Mouse (Mus musculus) thymus, adult 2 months (tissue): Measurements from ENCODE around the gene Cipc. TPM values are rescaled to one million over a fixed set of nuclear protein-coding genes. Genes with fewer than 3 reads are reported as not detected.

Source experiments
- DNase-seq: peaks from one replicate; pipeline ENCODE4 v3.0.0; 2021
- H3K27ac ChIP-seq: fragments of 200-500 bp; 2 replicates; pipeline ENCODE4 v1.5.1; 2012; ENCODE audit warnings: low read length, control low read depth; ENCODE audit not compliant: control insufficient read depth, insufficient read depth
- H3K27me3 ChIP-seq: fragments of 200-500 bp; 2 replicates; pipeline ENCODE4 v1.6.1; 2012; ENCODE audit warnings: mild to moderate bottlenecking, low read length, moderate library complexity, mixed read lengths; ENCODE audit not compliant: control insufficient read depth, insufficient read depth
- H3K36me3 ChIP-seq: fragments of 200-500 bp; 2 replicates; pipeline ENCODE4 v1.6.1; 2012; ENCODE audit warnings: mild to moderate bottlenecking, low read length, moderate library complexity; ENCODE audit not compliant: control insufficient read depth, insufficient read depth
- H3K4me1 ChIP-seq: fragments of 200-500 bp; replicated peaks from 2 replicates; pipeline ENCODE4 v1.6.1; 2012; ENCODE audit warnings: low read length; ENCODE audit not compliant: control insufficient read depth, insufficient read depth
- H3K4me3 ChIP-seq: fragments of 200-500 bp; 2 replicates; pipeline ENCODE4 v1.5.1; 2012; ENCODE audit warnings: mild to moderate bottlenecking, low read length, control low read depth, moderate library complexity; ENCODE audit not compliant: control insufficient read depth, insufficient read depth
- CTCF ChIP-seq: fragments of 200-500 bp; IDR thresholded peaks from 2 replicates; pipeline ENCODE4 v1.5.1; 2012; ENCODE audit warnings: mild to moderate bottlenecking, control low read depth, low read length, moderate library complexity, borderline replicate concordance; ENCODE audit not compliant: control insufficient read depth, poor library complexity, insufficient read depth; ENCODE audit errors: extremely low read depth
- POLR2A ChIP-seq: fragments of 200-500 bp; IDR thresholded peaks from 2 replicates; pipeline ENCODE4 v1.6.1; 2012; ENCODE audit warnings: mild to moderate bottlenecking, low read length, control low read depth, moderate library complexity; ENCODE audit not compliant: control insufficient read depth, poor library complexity, insufficient read depth; ENCODE audit errors: extremely low read depth
- WGBS: fragments of 180-500 bp; shearing (Covaris S2); methylation state at CpG from one replicate; pipeline ENCODE4 v1.1.7; 2018; 5-methylcytosine and 5-hydroxymethylcytosine counted together
- polyA plus RNA-seq: library from polyadenylated mRNA; depleted of rRNA; stranded (reverse); fragments of >200 nt; gene quantifications from 2 replicates; pipeline ENCODE4 v1.2.3, GENCODE M21; 2012

The Cipc gene
- polyA plus RNA-seq, 1 experiment = 43.8 TPM

- no peaks in the 10 kb centered on the region for H3K36me3 ChIP-seq
- 6% methylated on average over 4 of the region's 4 CpGs for WGBS
- no peak overlapping the region for H3K27ac ChIP-seq
- H3K4me1 ChIP-seq = peaks cover 16% of the 10 kb centered on the region
- H3K27me3 ChIP-seq = no peaks in the 10 kb centered on the region
- DNase-seq = peak; percentile 64
- H3K4me3 ChIP-seq = no peak overlapping the region
- TF ChIP-seq POLR2A = no peak
- TF ChIP-seq CTCF = no peak
These were observed 41.6 kb upstream of the Cipc start for GRCm38 (mm10) chr12:86905203-86905602.

- 69% methylated on average over 7 of the region's 7 CpGs for WGBS
- no peak for TF ChIP-seq POLR2A
- no peak for TF ChIP-seq CTCF
- no peaks in the 10 kb centered on the region for H3K27me3 ChIP-seq
- DNase-seq = no peak
- H3K36me3 ChIP-seq = no peaks in the 10 kb centered on the region
- H3K4me3 ChIP-seq = no peak overlapping the region
- H3K4me1 ChIP-seq = peaks cover 15% of the 10 kb centered on the region; the same call in 1 of the 2 replicates
- no peak overlapping the region for H3K27ac ChIP-seq
These were observed 41.0 kb upstream of the Cipc start for GRCm38 (mm10) chr12:86905876-86906275.

GRCm38 (mm10) chr12:86906395-86906794 is 40.4 kb upstream of the Cipc start:
- H3K27ac ChIP-seq = no peak overlapping the region
- no peaks in the 10 kb centered on the region for H3K27me3 ChIP-seq
- DNase-seq = peak; percentile 92
- no peak overlapping the region for H3K4me3 ChIP-seq
- TF ChIP-seq CTCF (peak; percentile 84), POLR2A (no peak)
- H3K36me3 ChIP-seq = no peaks in the 10 kb centered on the region
- peaks cover 15% of the 10 kb centered on the region; the same call in 1 of the 2 replicates for H3K4me1 ChIP-seq
- 4% methylated on average over 15 of the region's 15 CpGs for WGBS

- H3K27me3 ChIP-seq = no peaks in the 10 kb centered on the region
- no peaks in the 10 kb centered on the region for H3K36me3 ChIP-seq
- no peak overlapping the region for H3K4me3 ChIP-seq
- no peak for DNase-seq
- no peak overlapping the region for H3K27ac ChIP-seq
- WGBS = 91% methylated on average over 10 of the region's 10 CpGs
- TF ChIP-seq POLR2A (no peak), CTCF (no peak)
- peaks cover 24% of the 10 kb centered on the region for H3K4me1 ChIP-seq
These were observed 35.3 kb upstream of the Cipc start for GRCm38 (mm10) chr12:86911482-86911931.

- no peak overlapping the region for H3K27ac ChIP-seq
- H3K36me3 ChIP-seq = no peaks in the 10 kb centered on the region
- TF ChIP-seq CTCF (no peak), POLR2A (no peak)
- peaks cover 24% of the 10 kb centered on the region for H3K4me1 ChIP-seq
- 6% methylated on average over 22 of the region's 22 CpGs for WGBS
- H3K27me3 ChIP-seq = no peaks in the 10 kb centered on the region
- DNase-seq = no peak
- no peak overlapping the region for H3K4me3 ChIP-seq
These were observed 34.3 kb upstream of the Cipc start for GRCm38 (mm10) chr12:86912335-86913093.

- TF ChIP-seq CTCF (no peak), POLR2A (no peak)
- no peaks in the 10 kb centered on the region for H3K36me3 ChIP-seq
- DNase-seq = no peak
- H3K27ac ChIP-seq = no peak overlapping the region
- H3K4me3 ChIP-seq = no peak overlapping the region
- peaks cover 24% of the 10 kb centered on the region for H3K4me1 ChIP-seq
- 21% methylated on average over 2 of the region's 2 CpGs for WGBS
- H3K27me3 ChIP-seq = no peaks in the 10 kb centered on the region
These were observed 32.5 kb upstream of the Cipc start for GRCm38 (mm10) chr12:86914351-86914750.
